Mouse (Mus musculus) c-Kit-positive CD71-negative TER-119-negative erythroid progenitor cells, embryonic 14.5 days (primary cell): ENCODE data around the gene Rho.

Source experiments
- DNase-seq: peaks from one replicate; pipeline ENCODE4 v3.0.0-alpha.2; 2013; ENCODE audit warnings: low read depth

The Rho gene

DNA sequence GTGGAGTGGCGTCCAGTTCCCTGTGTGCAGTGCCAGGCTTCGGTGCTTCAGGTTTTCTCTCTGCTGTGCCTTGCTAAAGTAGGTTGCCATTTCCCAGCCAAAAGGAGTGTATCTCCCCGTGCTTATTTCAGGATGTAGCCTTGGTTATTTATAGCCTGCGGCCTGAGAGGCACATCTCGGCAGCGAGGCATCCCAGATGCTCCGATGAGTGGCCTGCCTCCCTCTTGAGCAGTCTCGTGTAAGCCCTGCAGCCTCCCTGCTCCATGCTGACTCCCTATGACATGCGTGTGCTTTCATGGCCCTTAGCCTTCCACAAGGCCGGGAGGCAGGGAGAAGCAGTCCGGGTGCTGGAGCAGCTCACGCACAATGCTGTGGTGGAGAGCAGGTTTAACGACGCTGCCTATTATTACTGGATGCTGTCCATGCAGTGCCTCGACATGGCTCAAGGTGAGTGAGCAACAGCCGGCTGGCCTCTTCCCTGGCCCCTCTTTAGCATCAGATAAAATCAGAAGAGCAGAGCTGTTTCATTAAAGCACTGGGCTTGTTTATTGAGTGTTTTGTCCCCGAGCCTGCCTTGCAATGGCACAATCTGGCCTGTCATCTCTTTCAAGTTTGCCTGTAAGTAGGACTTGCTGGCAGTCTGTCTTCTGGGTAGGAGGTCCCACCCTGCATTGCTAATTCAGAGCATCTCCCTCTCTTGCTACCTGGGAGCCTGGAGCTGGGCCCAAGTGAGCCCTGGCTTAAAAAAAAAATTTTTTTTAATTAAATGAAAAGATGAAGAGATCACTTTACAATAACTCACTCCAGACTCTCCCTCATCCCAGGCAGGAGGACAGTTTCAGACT, 15.7 kb upstream of the Rho start:
- DNase-seq, result no peak

DNA sequence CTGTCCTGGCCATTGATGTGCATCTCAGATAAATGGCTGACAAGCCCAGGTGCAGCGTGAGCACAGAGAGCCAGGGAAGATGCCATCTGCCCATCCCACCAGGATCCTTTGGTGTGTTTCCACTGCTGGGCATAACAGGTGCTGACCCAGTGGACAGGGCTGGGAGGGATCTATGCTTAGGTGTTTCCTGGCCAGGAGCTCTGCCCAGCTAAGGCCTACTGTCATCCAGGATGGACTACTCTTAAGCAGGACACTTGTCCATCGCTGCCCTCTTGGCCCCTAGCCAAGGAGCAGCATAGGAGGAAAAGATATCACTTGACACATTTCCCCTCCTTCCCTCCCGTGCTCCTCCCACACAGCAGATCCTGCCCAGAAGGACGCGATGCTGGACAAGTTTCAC, 14.9 kb upstream of the Rho start:
- DNase-seq, result no peak

DNA sequence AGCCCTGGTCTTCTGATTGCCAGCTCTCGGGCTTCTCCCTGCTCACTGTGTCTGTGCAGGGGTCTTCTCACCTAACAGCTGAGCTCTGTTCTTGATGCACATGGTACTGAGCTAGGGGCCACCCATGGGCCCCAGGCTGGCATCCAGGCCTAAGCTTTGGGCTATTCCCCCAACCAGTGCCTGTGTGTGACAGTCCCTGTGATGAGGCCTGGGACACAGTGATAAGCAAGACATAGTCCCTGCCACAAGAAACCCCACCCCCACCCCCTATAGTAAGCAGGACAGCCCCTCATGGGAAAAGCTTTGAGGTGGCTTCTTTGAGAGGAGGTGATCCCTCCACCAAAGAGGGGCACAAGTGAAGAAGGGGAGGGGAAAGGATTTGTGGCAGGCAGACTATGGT, 12.9 kb upstream of the Rho start:
- no peak for DNase-seq

DNA sequence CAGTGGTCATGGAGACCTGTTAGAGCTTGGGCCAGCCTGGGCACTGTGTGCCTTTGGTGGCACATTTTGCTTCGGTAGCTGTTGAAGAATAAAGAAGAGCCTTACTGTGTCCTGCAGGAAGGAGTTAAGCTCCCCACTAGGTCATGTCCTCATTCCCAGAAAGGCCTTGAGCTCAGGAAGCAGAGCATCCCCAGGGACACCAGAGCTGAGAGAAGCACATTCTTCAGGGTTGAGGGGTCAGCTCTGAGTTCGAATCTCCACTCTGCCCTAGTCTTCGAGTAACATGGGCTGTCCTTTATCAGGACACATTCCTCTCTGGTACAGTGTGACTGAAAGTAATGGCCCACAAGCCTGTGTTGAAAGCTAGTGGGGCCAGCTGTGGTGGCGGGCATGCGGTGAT, 11.7 kb upstream of the Rho start:
- DNase-seq, result no peak

DNA sequence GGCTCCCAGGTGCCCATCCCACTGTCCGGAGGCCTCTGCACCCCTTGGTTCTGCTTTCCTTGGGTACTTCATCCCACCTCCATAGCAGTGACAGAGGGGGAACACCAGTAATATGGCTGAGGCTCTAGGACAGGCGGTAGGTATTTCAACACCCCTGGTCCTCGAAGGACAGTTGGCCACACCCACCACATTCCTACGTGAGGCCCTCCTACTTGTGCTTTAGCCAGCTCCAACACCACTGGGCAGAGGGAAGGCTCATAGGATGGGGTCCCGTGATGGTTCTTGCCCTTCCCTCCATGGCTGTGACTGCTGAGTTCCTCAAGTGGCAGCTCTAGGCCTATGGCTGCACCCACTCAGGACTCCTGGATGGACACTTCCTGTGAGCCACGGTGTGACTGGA, 6.7 kb upstream of the Rho start:
- no peak for DNase-seq

DNA sequence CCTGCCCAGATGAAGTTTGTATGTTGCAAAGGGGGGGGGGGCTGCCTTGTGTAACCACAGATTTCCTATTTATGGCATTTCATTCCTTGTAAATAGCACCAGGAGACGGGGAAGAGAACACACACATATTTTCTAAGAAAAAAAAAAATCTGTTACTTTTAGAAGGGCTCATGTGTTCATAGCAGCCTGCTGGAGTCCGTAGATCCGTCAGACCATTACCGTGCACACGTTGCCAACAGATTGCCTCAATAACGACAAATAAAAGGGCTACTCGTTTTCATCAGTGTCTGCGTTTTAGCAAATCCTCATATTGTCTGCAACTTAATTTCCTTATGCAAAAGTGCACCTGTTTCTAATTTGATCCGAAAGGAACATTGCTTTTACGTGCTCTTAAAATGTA, 5.1 kb upstream of the Rho start:
- no peak for DNase-seq

DNA sequence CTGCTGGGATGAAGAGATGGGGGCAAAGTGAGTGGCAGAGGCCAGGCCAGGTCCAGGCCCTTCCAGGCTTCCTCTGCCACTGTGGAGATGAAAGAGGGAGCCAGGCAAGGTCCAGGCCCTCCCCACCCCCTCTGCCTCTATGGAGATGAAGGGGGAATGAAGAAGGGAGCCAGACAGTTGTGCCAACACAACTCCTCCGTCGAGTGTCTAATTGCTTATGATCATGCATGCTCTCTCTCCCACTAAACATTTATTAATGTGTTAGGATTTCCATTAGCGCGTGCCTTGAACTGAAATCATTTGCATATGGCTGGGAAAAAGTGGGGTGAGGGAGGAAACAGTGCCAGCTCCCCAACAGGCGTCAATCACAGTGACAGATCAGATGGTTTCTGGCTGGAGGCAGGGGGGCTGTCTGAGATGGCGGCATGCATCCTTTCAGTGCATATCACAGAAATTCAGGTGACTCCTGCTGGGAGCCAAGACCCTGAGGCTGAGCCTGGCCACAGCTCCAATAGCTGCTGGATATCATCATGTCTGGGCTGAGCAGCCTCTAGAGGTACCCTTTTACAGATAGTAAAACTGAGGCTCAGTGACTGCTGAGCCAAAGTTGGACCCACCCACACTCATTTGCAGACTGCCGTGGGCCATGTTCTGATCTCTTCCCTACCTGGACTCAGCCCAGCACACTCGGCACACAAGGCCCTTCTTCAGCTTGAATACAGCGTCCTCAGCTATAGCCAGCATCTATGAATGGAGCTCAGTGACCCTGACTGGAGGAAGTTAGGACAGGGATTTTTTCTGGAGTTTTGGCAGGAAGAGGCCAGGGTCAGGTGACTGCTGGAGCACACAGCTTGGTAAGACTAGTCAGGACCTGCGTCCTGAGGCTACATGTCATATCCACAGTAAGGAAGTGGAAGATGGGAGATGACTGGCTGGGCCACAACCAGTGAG, 4.0 kb upstream of the Rho start:
- no peak for DNase-seq

DNA sequence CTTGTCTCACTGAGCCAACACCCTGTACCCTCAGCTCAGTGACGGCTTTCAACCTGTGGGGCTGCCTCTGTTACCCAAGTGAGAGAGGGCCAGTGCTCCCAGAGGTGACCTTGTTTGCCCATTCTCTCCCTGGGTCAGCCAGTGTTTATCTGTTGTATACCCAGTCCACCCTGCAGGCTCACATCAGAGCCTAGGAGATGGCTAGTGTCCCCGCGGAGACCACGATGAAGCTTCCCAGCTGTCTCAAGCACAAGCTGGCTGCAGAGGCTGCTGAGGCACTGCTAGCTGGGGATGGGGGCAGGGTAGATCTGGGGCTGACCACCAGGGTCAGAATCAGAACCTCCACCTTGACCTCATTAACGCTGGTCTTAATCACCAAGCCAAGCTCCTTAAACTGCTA, 1.5 kb upstream of the Rho start:
- DNase-seq, result no peak

DNA sequence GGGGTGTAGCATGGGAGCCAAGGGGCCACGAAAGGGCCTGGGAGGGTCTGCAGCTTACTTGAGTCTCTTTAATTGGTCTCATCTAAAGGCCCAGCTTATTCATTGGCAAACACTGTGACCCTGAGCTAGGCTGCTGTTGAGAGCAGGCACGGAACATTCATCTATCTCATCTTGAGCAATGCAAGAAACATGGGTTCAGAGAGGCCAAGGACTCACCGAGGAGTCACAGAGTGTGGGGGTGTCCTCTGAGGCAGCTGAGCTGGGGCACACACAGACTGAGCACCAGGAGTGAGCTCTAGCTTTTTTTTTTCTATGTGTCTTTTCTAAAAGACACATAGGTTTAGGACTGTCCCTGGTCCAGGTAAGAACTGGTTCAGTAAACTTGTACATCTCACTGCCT, 843 bp downstream of the Rho start:
- DNase-seq, result no peak

DNA sequence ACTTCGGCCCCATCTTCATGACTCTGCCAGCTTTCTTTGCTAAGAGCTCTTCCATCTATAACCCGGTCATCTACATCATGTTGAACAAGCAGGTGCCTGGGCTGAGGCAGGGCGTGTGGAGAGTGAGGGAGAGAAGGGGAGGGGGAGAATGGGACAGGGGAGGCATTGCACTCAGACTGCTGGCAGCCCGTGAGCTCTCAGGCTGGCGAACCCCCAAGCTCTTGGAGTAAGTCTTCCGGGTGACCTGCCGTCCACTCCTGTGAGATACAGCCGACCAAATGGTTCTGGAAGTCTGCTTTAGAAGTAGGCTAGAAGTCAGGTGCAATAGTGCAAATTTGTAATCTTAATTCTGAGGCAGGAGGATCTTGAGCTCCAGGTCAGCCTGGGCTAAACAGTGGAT, 4.0 kb downstream of the Rho start:
- no peak for DNase-seq

DNA sequence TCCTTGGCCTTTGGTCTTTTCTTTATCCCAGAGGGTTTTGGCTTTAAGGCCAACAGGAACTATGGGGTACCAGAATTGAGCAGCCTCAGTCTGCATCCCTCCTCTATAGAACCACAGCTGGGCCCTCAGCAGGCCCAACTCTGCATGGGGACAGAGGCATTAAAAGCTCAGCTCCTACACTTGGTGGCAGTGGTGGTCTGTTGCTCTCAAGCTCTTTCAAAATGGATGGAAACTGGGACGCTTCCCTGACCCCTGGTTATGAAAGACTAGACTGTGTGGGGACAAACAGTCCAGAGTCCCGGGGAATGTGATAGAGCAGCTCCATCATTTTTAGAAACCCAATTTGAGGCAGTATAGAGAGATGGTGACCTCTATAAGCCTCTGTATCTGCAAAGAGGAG, 6.5 kb downstream of the Rho start:
- DNase-seq, result no peak

DNA sequence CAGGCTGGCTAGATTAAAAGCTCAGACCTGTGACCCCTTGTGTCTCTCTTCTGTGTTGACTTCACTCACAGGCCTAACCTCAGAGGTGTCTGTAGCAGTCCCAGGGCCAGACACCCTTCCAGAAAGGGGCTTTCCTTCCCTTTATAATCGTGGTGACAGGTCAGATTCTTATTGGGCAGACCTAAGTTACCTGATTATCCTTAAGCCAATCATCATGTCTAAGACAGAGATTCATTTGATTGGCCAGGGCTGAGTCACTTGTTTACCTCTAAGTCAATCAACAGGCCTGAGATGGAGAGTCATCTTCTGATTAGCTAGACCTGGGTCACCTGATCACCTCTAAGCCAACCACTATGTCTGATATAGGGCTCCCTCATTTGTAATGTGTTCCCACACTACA, 7.2 kb downstream of the Rho start:
- DNase-seq, result no peak

DNA sequence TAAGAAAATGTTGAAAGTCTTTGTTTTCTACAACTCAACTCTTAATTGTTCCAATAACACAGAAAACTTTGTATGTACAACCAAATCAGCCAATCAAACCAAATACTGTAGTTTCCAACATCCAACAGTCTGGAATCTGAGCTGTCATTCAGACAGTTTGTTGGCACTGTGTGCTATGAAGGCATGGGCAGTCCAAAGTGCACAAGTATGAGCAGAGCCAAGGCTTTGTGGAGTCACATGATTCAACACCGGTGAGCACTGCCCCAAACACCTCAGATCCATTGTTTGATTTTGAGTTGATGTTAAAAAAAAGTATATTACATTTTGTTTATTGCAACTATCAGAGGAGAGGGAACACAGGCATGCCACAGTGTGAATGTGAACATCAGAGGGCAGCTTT, 9.1 kb downstream of the Rho start:
- no peak for DNase-seq

DNA sequence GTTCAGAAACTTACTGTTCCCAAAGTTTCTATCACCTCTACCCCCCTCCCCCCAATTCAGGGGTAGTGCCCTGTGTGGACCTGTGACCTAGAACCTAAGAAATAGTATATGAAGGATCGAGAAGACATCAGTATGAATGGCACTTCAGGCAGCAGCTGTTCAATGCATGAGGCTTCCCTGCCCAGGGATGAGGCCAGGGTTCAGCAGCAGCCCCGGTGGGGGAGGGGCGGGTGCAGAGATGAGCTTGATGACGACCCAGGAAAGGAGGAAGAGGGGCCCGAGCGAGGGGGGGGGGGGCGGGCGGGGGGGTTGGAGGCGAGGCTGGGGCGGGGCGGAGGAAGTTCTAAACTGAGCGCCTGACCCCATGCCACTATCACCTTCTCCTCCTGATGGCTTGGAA, 9.6 kb downstream of the Rho start:
- DNase-seq, result no peak

DNA sequence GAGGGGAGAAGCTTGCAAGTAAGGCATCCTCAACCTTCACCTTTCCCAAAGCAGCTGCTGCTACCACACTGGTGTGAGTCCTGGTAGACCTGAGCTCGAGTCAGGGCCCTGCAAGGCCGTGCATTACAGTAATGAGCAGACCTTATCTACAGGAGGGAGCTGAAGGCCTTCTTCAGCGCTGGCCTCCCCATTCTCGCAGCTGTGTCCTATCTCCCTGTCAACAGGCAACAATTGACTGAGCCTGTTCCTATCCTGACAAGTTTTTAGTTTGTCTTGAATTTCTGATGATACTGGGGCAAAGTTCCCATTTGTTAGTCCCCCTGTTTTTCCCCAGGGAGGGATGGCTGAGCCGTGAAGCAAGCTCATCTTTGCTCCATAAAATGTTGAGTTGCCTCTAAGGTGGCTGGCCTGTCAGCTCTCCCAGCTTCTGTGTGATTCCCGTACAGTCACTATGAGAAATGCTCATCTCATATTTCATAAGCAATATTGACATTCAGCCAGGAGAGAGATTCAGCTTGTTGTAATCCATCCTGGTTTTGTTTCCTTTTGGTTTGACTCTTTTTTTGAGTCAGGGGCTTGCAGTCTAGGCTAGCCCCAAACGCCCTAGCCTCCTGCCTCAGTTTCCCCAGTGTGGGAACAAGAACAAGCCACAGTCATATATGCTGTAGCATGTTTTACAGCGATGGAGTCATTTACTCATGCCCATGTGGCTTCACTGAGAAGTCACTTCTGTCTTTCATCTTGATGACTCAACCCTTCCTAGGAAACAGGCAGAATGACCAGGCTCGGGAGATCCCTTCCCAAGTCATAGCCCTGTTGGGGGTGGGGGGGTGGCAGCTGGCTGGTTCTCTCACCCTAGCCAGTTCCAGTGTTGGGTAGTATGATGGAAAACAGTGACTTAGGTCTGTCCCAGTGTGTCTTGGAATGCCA, 12.2 kb downstream of the Rho start:
- DNase-seq, result no peak

DNA sequence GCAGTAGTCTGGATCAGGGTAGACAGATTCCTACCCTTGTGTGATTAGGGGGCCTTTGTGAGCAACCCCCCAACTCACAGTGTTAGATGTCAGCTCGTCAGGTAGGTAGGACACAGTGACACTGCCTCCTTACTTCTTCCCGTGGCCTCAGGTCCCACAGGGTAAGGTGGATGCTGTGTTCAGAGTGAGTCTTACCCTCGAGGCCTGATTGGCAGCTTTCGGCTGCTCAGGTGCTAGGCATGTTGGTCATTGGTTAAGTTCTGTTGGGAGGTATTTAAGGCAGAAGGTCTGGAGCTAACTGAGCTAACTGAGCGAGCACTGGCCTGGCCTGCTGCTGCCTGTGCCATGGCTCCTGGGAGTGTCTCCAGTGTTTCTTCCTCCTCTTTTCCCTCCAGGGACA, 13.1 kb downstream of the Rho start, which contains the start of gene H1foo:
H1foo (plus strand) TSS at position 301 of the 400 bp plus-strand sequence.
- DNase-seq, result no peak

DNA sequence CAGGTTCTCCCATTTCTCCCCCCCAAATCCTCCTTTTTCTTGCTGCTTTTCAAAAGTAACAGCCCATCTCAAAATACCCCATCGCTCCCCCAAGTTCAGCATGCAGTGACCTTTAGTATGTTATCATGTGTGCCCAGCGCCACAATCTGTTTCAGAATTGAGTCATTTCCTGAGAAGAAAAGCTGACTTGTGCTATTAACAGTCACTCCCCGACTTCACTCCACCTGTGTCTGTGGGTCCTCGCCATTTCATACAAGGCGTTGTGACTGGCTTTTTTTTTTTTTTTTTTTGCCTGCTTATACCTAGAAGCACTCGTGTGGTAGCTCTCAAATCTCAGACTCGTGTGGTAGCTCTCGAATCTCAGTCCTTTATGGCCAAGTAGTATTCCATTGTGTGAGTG, 14.1 kb downstream of the Rho start:
- no peak for DNase-seq

DNA sequence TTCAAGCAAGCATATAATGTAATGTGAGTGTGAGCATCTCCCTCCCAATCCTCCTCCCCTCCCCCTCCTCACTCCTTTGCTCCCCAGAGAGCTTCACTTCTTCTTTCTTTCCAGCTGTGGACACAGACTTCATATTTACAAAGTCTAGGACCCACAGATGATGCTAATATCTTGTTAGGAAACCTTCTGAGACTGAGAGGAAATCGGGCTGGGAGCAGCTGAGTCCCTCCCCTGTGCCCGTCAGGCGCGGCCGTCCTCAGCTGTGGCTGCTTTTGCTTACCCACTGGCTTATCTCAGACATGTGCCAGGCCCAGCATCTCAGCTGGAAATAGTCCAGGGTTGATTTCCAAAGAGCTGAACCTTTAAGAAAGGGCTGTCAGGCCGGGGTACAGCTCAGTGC, 14.8 kb downstream of the Rho start:
- no peak for DNase-seq

DNA sequence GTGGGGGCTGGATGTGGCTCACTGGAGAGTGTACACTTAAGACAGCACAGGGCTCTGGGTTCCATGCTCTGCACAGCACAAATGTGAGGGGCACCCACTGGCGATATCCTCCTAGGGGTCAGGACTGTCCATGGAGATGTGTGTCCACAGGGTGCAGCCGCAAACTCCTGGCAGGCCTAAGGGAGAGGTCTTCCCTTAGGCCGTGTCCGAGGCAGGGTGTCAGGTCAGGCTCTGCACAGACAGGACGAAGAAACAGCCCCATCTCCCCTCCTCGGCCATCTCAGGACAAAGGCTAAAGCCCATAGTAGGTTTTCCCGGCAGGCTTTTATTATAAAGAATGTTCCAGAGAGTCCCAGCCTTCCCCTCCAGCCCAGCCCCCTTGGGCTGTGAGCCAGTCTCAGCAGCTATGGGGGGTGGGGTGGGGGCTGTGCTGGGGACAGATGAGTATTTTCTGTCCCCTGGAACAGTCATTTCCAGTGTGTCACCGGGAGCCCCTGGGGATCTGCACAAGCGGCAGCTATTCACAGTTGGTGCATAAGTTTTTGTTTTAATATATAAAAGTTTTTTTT, 23.0 kb downstream of the Rho start:
- no peak for DNase-seq

DNA sequence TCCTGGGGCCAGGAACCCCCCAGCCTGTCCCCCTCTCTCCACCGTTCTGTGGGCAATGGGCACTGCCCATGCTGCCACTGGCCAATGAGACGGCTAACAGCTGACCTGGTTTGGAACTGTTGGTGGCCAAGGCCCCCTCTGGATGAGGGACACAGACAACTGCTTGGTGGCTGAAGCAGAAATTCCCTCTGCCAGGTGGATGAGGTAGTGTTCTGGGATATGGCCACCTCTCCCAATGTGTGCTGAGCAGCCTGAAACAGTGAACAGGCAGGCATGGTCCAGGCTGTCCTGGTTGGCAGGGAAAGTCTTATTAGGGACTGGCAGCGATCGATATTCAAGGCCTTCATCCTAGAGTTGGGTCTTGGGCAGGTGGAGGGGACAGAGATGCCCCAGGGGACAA, 23.6 kb downstream of the Rho start:
- no peak for DNase-seq

DNA sequence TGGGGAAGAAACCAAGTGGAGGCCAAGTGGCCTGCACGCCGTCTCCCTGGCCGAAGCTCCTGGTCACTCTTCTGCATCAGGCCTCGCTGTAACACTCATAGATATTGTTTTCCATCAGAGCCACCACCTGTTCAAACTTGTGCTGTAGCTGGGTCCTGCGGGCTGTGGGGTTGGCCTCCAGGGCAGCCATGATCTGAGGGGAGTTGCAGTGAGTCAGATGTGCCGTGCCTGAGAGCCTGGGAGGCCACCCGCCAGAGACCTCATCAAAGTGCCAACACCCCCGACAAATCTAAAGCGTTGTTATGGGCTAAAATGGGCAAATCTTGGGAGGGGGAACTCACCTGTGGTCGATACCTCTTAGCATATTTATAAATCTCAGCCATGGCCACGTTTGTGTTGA, 24.1 kb downstream of the Rho start:
- no peak for DNase-seq

DNA sequence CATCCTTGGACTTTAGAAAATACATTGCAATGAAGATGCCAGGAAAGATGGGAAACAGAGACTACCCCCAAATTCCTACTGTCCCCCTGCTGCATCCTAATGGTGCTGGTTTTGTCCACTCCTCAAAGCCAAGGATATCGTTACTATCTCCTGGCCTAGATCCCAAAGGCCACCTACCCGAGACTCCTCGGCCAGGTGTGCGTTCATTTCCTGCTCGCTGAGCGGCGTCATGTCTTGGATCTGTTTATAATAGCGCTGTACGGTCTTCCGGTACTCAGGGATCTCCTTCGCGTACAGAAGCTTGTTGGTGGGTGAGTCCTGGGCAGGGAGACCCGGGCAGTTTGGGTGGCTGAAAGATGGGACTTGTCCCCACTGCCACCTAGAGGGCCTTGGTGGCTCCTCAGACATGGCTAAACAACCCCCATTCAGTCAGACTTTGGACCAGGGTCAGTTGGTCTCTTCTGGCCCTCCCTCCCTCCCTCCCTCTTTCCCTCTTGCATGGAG, 24.9 kb downstream of the Rho start:
- DNase-seq, result no peak
